Mouse (Mus musculus): Measurements from ENCODE around the gene Cmtr1.

- TF ChIP-seq POLR2AphosphoS2 (IDR thresholded peaks at IDR 0.05; ENCODE audit: insufficient read length, low read depth) (no peak), USF1 (IDR thresholded peaks at IDR 0.05; ENCODE audit: low read depth) (no peak), MAX (IDR thresholded peaks at IDR 0.05; ENCODE audit: low read depth) (no peak), MYOG (IDR thresholded peaks at IDR 0.05; ENCODE audit: control insufficient read depth in 1 of 3, insufficient read depth in 1 of 3, insufficient read length in 2 of 3, low read depth in 2 of 3) (no peak), E2F4 (IDR thresholded peaks at IDR 0.05; ENCODE audit: insufficient read depth) (no peak), REST (IDR thresholded peaks at IDR 0.05; ENCODE audit: insufficient read depth, insufficient read length) (no peak), POLR2A (IDR thresholded peaks at IDR 0.05; ENCODE audit: insufficient read length, low read depth) (no peak), MYOD1 (IDR thresholded peaks at IDR 0.05; ENCODE audit: control insufficient read depth in 1 of 3, insufficient read length in 2 of 3, low read depth in 2 of 3) (no peak), TCF12 (IDR thresholded peaks at IDR 0.05; ENCODE audit: insufficient read depth, poor library complexity, severe bottlenecking) (no peak), CEBPB (IDR thresholded peaks at IDR 0.05; ENCODE audit: insufficient read depth, poor library complexity, severe bottlenecking) (no peak)
Measured at GRCm38 (mm10) chr17:29728082-29728481, 67.7 kb downstream of the Cmtr1 start.

All from myocyte (in vitro differentiated cells).